Mouse (Mus musculus) olfactory bulb, adult 2 months (tissue): ENCODE measurements at regions not wholly inside any gene's neighbourhood (a gene's known extent, or its start where the extent isn't known, plus 50 kb on each side); places are given as distances from the start of the nearest gene placed in this dataset.

Source experiments
- CTCF ChIP-seq: fragments of 200-500 bp; IDR thresholded peaks from 2 replicates; pipeline ENCODE4 v1.5.1; 2012; ENCODE audit warnings: low read depth, mild to moderate bottlenecking, low read length, moderate library complexity; ENCODE audit not compliant: insufficient read depth
- POLR2A ChIP-seq: fragments of 200-500 bp; IDR thresholded peaks from 2 replicates; pipeline ENCODE4 v1.6.1; 2012; ENCODE audit warnings: mild to moderate bottlenecking, low read depth, low read length, moderate library complexity; ENCODE audit not compliant: insufficient read depth

DNA sequence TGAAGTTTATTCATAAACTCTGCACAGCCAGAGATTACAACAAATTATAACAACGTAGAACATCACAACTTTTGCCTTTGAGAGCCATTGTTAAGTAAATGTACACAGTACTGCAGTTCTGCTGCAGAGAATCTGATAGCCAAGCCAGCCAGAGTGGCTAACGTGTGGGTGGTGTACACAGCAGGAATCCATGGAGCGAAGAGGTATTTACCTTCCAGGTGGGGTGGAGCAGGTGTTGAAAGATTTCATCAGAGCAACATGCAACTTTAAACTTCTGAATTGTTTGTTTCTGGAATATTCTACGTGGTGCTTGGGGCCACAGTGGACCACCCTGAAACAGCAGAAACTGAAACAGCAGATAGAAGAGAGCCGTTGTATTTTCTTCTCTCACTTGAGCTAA lies 88.4 kb upstream of the Mgme1 start:
- TF ChIP-seq CTCF (no peak), POLR2A (no peak)
